In genomic region chr11:77489591-77490235, GRCm38 (mm10) we compare ENCODE assay signal across 8 mouse cellular contexts. TPM values are rescaled to one million over a fixed set of nuclear protein-coding genes. Genes with fewer than 3 reads are reported as not detected.
DNase-seq lines count a peak whose midpoint lies in the region; ATAC-seq and TF ChIP-seq lines count a peak whose summit lies in the region.

TSS of gene Ankrd13b (minus strand) at chr11:77489678.

- peak within 1 kb of the TSS; percentile 84 for H3K4me3 ChIP-seq in kidney, embryonic 14.5 days (ENCODE audit: low read length)
- peak within 1 kb of the TSS; percentile 70 for H3K4me3 ChIP-seq in liver, adult 2 months (ENCODE audit: insufficient read depth, low read depth, low read length)
- peak within 1 kb of the TSS; percentile 57 for H3K4me3 ChIP-seq in myocyte
- peak within 1 kb of the TSS; percentile 67 for H3K4me3 ChIP-seq in thymus, adult 2 months (ENCODE audit: control insufficient read depth, insufficient read depth, low read length)

- no peaks in the 10 kb centered on the region for H3K9me3 ChIP-seq in kidney, embryonic 14.5 days (ENCODE audit: control insufficient read depth, low read length)

- no peaks in the 10 kb centered on the region for H3K27me3 ChIP-seq in kidney, embryonic 14.5 days (ENCODE audit: control insufficient read depth, insufficient read depth, low read length)
- H3K27me3 ChIP-seq in liver, adult 2 months (ENCODE audit: control insufficient read depth, insufficient read depth, low read length) = no peaks in the 10 kb centered on the region
- H3K27me3 ChIP-seq in myocyte (ENCODE audit: control insufficient read depth, insufficient read depth, insufficient read length) = no peaks in the 10 kb centered on the region
- H3K27me3 ChIP-seq in thymus, adult 2 months (ENCODE audit: control insufficient read depth, insufficient read depth, low read length) = no peaks in the 10 kb centered on the region; the same call in 1 of the 2 replicates

- peaks cover 41% of the 10 kb centered on the region for H3K4me1 ChIP-seq in kidney, embryonic 14.5 days (ENCODE audit: control insufficient read depth, insufficient read depth, low read length)
- peaks cover 16% of the 10 kb centered on the region for H3K4me1 ChIP-seq in liver, adult 2 months (ENCODE audit: control insufficient read depth, insufficient read depth, low read length)
- peaks cover 52% of the 10 kb centered on the region for H3K4me1 ChIP-seq in thymus, adult 2 months (replicated peaks; ENCODE audit: control insufficient read depth, insufficient read depth, low read length)

- no peak within 1 kb of the TSS for H3K27ac ChIP-seq in kidney, embryonic 14.5 days (ENCODE audit: low read depth, low read length)
- H3K27ac ChIP-seq in liver, adult 2 months (replicated peaks; ENCODE audit: insufficient read depth, low read depth, low read length) = no peak within 1 kb of the TSS
- H3K27ac ChIP-seq in thymus, adult 2 months (ENCODE audit: control insufficient read depth, insufficient read depth, low read length) = no peak within 1 kb of the TSS

- H3ac ChIP-seq in myocyte (ENCODE audit: control insufficient read depth, insufficient read length) = peak within 1 kb of the TSS; percentile 53

- 0% methylated on average over 50 of the region's 87 CpGs for WGBS in kidney, embryonic 14.5 days
- 6% methylated on average over 70 of the region's 87 CpGs for WGBS in liver, adult 2 months
- 8% methylated on average over 81 of the region's 87 CpGs for WGBS in thymus, adult 2 months

- peak; percentile 63 to 71 for DNase-seq in urinary bladder, postnatal 36 days (ENCODE audit: low spot score in 2 of 2)
- DNase-seq in urinary bladder, postnatal 4 days (ENCODE audit: low spot score in 2 of 2) = no peak
- DNase-seq in embryo, embryonic 10.5 days (ENCODE audit: low spot score) = peak; percentile 91
- DNase-seq in heart, adult 18-20 months = peak; percentile 77 to 84
- DNase-seq in liver, adult 2 months (ENCODE audit: extremely low read depth, low read depth, low spot score) = peak; percentile 56
- peak; percentile 60 for DNase-seq in thymus, adult 2 months

- TF ChIP-seq CTCF in liver, adult 2 months (IDR thresholded peaks at IDR 0.05; ENCODE audit: low read depth, low read length) = no peak
- TF ChIP-seq CTCF in thymus, adult 2 months (IDR thresholded peaks at IDR 0.05; ENCODE audit: borderline replicate concordance, control insufficient read depth, extremely low read depth, insufficient read depth, low read length, poor library complexity) = no peak

- no peaks in the 10 kb centered on the region for H3K36me3 ChIP-seq in kidney, embryonic 14.5 days (ENCODE audit: control insufficient read depth, insufficient read depth, low read length)
- H3K36me3 ChIP-seq in liver, adult 2 months (ENCODE audit: control insufficient read depth, insufficient read depth, low read length) = no peaks in the 10 kb centered on the region
- H3K36me3 ChIP-seq in myocyte (ENCODE audit: control insufficient read depth, insufficient read depth) = no peaks in the 10 kb centered on the region
- H3K36me3 ChIP-seq in thymus, adult 2 months (ENCODE audit: control insufficient read depth, insufficient read depth, low read length) = no peaks in the 10 kb centered on the region

- peak within 1 kb of the TSS; percentile 96 for H3K4me2 ChIP-seq in kidney, embryonic 14.5 days (replicated peaks; ENCODE audit: low read depth, low read length)
- peak within 1 kb of the TSS; percentile 100 for H3K4me2 ChIP-seq in myocyte (ENCODE audit: low read depth)

- H3K9ac ChIP-seq in kidney, embryonic 14.5 days (ENCODE audit: low read depth, low read length) = peak within 1 kb of the TSS; percentile 87
- H3K9ac ChIP-seq in liver, adult 2 months (ENCODE audit: low read depth, low read length) = peak within 1 kb of the TSS; percentile 76

- peak; percentile 46 for ATAC-seq in kidney, embryonic 14.5 days (ENCODE audit: low FRiP score, low TSS enrichment)

- H3K79me2 ChIP-seq in liver, adult 2 months (ENCODE audit: control insufficient read depth, insufficient read depth, low read length) = peaks cover 3% of the 10 kb centered on the region; the same call in 1 of the 2 replicates
- peaks cover 53% of the 10 kb centered on the region for H3K79me2 ChIP-seq in myocyte (ENCODE audit: control insufficient read depth, insufficient read depth)

- no peak for TF ChIP-seq POLR2A in liver, adult 2 months (IDR thresholded peaks at IDR 0.05; ENCODE audit: extremely low read depth, insufficient read depth, low read length)
- TF ChIP-seq POLR2A in myocyte (IDR thresholded peaks at IDR 0.05; ENCODE audit: insufficient read length, low read depth) = peak; percentile 56
- no peak for TF ChIP-seq POLR2A in thymus, adult 2 months (IDR thresholded peaks at IDR 0.05; ENCODE audit: control insufficient read depth, extremely low read depth, insufficient read depth, low read length, poor library complexity)

TF ChIP-seq in myocyte, 11 proteins besides CTCF, POLR2A, EP300 and RAD21:
- TF ChIP-seq SRF (IDR thresholded peaks at IDR 0.05; ENCODE audit: control insufficient read depth, insufficient read length, low read depth) (no peak), TCF12 (IDR thresholded peaks at IDR 0.05; ENCODE audit: insufficient read depth, poor library complexity, severe bottlenecking) (no peak), MYOD1 (IDR thresholded peaks at IDR 0.05; ENCODE audit: control insufficient read depth in 1 of 3, insufficient read length in 2 of 3, low read depth in 2 of 3) (peak in 1 of 3 experiments; percentile 21), POLR2AphosphoS2 (IDR thresholded peaks at IDR 0.05; ENCODE audit: insufficient read length, low read depth) (peak; percentile 65), TCF3 (IDR thresholded peaks at IDR 0.05; ENCODE audit: insufficient read length, low read depth) (no peak), CEBPB (IDR thresholded peaks at IDR 0.05; ENCODE audit: insufficient read depth, poor library complexity, severe bottlenecking) (no peak), MAX (IDR thresholded peaks at IDR 0.05; ENCODE audit: low read depth) (no peak), E2F4 (IDR thresholded peaks at IDR 0.05; ENCODE audit: insufficient read depth) (no peak), USF1 (IDR thresholded peaks at IDR 0.05; ENCODE audit: low read depth) (no peak), MYOG (IDR thresholded peaks at IDR 0.05; ENCODE audit: control insufficient read depth in 1 of 3, insufficient read depth in 1 of 3, insufficient read length in 2 of 3, low read depth in 2 of 3) (no peak)

RNA-seq across cellular contexts. Expression of gene Ankrd13b, which starts in this region (rescaled TPM):
- total RNA-seq in heart, adult 18-20 months (2021) = 10 to 100 TPM in 1 of 2 experiments, 1 to 10 TPM in 1; 9.2 to 11.2 TPM
- 6.8 and 8.6 TPM in 2 replicates for polyA plus RNA-seq in kidney, embryonic 14.5 days (2014; fragmentation: Nextera tagmentation; extraction: Ambion mirVana)
- total RNA-seq in liver, adult 2 months (2014; rRNA removed) = 0.37 and 0.67 TPM in 2 replicates
- 4.8 and 8.0 TPM in 2 replicates for polyA plus RNA-seq in liver, adult 2 months (2012; rRNA removed)
- polyA plus RNA-seq in myocyte (2012; fragmentation: generic; extraction: Trizol) = 46.0 TPM
- 47.4 and 52.7 TPM in 2 replicates for polyA plus RNA-seq in thymus, adult 2 months (2012; rRNA removed)

Comparison
In these comparisons a context has a peak if more than half of its experiments do, and no peak if none do; other contexts are left out.
1. DNase-seq: peak in urinary bladder, postnatal 36 days (2 of 2), embryo, embryonic 10.5 days (single experiment), heart, adult 18-20 months (2 of 2), liver, adult 2 months (single experiment) and thymus, adult 2 months (single experiment); none in urinary bladder, postnatal 4 days (0 of 2).
2. Peak in every context shown above with its lines, with median percentiles within 50 percentile points of each other: H3K4me3 ChIP-seq.